Mouse (Mus musculus): ENCODE measurements around the gene Rps19. TPM values are rescaled to one million over a fixed set of nuclear protein-coding genes. Genes with fewer than 3 reads are reported as not detected.

Gene Rps19
- polyA plus RNA-seq, 1 experiment from 2014 or later: 1,190 TPM

DNA sequence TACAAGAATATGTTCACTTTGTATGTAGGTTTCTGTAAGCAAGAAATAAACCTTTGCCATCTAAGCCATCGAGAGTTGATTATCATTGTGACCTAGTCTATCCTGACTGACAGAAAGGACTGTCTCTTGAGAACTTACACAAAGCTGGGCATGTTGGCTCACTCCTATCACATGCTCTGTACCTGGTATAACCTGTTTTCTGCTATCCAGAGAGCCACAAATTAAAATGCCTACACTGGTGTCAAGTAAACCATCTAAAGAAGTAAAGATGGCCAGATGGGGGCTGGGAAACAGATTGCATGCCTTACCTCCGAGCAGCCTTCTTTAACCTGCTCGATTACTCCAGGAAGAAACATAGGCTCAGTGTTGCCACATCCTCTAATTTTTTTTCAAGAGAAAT, 6.6 kb upstream of the Rps19 start:
- no peak overlapping the region for H3K27ac ChIP-seq
- no peak for ATAC-seq (replicated peaks; ENCODE audit: insufficient number of reproducible peaks, insufficient read depth, low FRiP score, low read depth)
- H3K9me3 ChIP-seq (replicated peaks): no peaks in the 10 kb centered on the region
- H3K4me3 ChIP-seq: no peak overlapping the region
- H3K9ac ChIP-seq: no peak overlapping the region
- no peaks in the 10 kb centered on the region for H3K36me3 ChIP-seq
- H3K27me3 ChIP-seq: no peaks in the 10 kb centered on the region
- no peak overlapping the region for H3K4me2 ChIP-seq
- 71% methylated on average over 3 of the region's 3 CpGs for WGBS
- H3K4me1 ChIP-seq (replicated peaks): no peaks in the 10 kb centered on the region

DNA sequence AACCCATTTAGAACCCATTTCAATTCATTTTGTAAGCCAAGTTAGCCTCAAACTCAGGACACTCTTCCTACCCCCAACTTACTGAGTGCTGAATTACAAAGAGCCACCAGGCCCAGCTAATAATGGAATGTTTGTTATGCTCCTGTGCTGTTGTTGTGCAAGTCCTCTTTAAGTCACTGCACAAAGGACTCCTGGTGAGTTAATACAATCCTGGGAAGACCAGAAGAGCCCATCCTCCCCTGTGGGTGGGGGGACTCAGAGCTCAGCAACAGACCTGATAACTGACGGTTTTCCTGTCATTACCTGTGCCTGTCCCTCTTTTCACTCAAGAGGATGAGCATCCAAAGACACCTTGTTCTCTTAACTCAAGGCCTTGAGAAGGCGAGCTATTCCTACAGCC, 4.6 kb upstream of the Rps19 start:
- 0 out of 2 replicates have a peak, but pooled peaks cover 2% of the 10 kb centered on the region for H3K4me1 ChIP-seq (replicated peaks)
- 43% methylated on average over 2 of the region's 2 CpGs for WGBS
- H3K9me3 ChIP-seq (replicated peaks): no peaks in the 10 kb centered on the region
- no peak overlapping the region for H3K27ac ChIP-seq
- no peaks in the 10 kb centered on the region for H3K27me3 ChIP-seq
- H3K4me3 ChIP-seq: no peak overlapping the region
- no peak overlapping the region for H3K4me2 ChIP-seq
- ATAC-seq (replicated peaks; ENCODE audit: insufficient number of reproducible peaks, insufficient read depth, low FRiP score, low read depth): no peak
- no peaks in the 10 kb centered on the region for H3K36me3 ChIP-seq
- H3K9ac ChIP-seq: no peak overlapping the region

DNA sequence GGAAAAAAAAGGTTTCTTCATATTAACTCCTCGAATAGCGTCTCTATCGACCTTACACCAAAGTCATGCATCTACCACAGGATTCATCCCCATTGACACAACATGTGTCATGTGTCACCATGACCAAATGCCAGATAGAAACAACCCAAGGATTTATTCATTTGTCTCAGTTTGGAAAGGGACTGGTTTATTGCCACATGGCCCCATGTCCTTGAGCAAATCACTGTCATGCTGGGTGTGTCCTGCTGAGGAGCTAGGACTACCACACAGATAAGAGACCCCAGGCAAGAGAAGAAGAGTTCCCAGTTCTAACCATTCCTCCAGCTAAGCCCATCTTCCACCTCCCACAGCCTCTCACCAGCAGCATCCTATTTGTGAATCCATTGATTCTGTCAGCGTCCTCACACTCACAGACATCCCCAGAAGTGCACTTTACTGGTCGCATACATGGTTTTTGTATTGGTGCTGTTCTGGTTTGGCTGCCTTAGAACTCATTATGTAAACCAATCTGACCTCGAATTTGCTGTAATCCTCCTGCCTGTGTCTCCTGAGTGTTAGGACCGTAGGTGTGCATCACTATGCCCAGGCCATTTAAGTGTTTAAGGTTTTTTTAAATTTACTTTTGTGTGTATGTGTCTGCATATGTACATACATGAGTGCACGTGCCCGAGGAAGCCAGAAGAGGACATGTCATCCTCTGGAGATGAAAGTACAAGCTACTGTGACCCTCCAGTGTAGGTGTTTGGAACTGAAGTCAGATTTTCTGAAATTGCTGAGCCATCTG, 1.6 kb upstream of the Rps19 start:
- no peak for ATAC-seq (replicated peaks; ENCODE audit: insufficient number of reproducible peaks, insufficient read depth, low FRiP score, low read depth)
- H3K9me3 ChIP-seq (replicated peaks): no peaks in the 10 kb centered on the region
- no peak overlapping the region for H3K4me2 ChIP-seq
- H3K4me3 ChIP-seq: no peak overlapping the region
- 90% methylated on average over 9 of the region's 9 CpGs for WGBS
- H3K9ac ChIP-seq: no peak overlapping the region
- H3K36me3 ChIP-seq: peaks cover 20% of the 10 kb centered on the region
- H3K27ac ChIP-seq: no peak overlapping the region
- H3K4me1 ChIP-seq (replicated peaks): peaks cover 26% of the 10 kb centered on the region
- H3K27me3 ChIP-seq: no peaks in the 10 kb centered on the region

DNA sequence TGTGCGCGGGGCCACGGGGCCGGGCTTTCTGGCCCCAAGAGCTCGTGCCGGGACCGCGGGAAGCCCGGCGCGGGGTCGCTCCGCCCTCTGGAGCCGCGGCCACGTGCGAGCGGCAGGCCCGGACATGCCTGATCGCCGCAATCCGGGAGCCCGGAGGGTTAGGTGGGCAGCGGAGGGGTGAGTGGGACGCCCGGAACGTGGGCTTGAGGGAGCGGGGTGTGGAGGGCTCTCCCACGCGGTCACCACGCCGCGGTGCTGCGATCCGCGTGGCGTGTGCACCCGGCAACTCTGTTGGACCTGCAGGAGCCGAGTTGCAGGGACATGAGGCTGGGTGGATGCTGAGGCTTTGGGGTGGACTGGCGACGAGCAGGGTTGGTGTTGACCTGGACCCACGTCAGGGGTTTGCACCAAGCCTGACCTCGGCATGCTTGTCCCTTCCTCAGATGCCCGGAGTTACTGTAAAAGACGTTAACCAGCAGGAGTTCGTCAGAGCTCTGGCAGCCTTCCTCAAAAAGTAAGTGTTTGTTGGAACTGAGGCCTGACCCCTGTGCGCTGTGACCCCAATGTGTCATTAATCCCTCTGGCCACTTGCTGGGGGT, 621 bp downstream of the Rps19 start:
- under 1% methylated on average over 47 of the region's 47 CpGs for WGBS
- Histone ChIP-seq H3K9ac (peak overlapping the region; percentile 99), H3K4me1 (replicated peaks) (peaks cover 31% of the 10 kb centered on the region), H3K4me2 (peak overlapping the region; percentile 69), H3K27ac (peak overlapping the region; percentile 92), H3K4me3 (peak overlapping the region; percentile 87), H3K9me3 (replicated peaks) (no peaks in the 10 kb centered on the region), H3K27me3 (no peaks in the 10 kb centered on the region), H3K36me3 (peaks cover 42% of the 10 kb centered on the region)
- 0 out of 2 replicates have a peak, but pooled peaks have one; percentile 3 for ATAC-seq (replicated peaks; ENCODE audit: insufficient number of reproducible peaks, insufficient read depth, low FRiP score, low read depth)

DNA sequence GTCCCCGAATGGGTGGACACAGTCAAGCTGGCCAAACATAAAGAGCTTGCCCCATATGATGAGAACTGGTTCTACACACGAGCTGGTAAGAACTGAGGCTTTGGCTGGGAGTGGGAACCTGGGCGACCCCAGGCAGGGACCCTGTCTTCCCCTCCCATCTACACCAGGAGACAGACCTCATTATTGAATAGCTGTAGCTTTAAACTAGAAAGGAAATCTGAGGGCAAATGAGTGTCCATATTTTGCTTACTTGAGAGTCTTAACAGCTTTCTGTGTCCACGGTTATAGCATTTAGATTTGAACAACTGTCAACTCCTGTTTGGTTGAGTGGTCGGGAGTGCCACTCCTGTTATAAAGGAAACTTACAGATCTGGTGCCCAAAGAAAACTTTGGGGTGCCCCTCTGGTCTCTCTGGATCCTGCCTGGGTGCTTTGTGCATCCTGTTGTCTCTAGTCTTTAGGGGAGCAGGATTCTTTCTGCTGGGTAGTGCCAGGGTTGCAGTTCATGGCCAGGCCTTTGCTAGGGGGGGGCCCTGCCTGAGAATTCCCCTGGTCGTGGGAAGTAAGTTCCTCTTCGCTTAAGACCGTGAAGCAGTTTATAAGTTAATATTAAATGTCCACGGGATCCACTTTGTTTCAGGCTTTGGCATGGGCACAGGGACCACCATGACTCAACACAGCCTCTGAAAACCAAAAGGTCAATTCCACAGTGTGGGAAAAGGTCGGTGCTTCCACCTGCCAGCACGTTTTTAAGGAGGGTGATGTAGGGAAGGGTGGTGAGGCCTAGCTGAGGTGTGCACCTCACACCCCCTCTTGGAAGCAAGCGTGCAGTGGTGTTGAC, 1.5 kb downstream of the Rps19 start:
- Histone ChIP-seq H3K4me2 (peak overlapping the region; percentile 69), H3K9me3 (replicated peaks) (no peaks in the 10 kb centered on the region), H3K27ac (peak overlapping the region; percentile 37; the same call in 1 of the 2 replicates), H3K36me3 (peaks cover 47% of the 10 kb centered on the region), H3K27me3 (no peaks in the 10 kb centered on the region), H3K4me1 (replicated peaks) (peaks cover 31% of the 10 kb centered on the region), H3K9ac (peak overlapping the region; percentile 99), H3K4me3 (peak overlapping the region; percentile 87)
- no peak for ATAC-seq (replicated peaks; ENCODE audit: insufficient number of reproducible peaks, insufficient read depth, low FRiP score, low read depth)
- WGBS: 32% methylated on average over 12 of the region's 12 CpGs

DNA sequence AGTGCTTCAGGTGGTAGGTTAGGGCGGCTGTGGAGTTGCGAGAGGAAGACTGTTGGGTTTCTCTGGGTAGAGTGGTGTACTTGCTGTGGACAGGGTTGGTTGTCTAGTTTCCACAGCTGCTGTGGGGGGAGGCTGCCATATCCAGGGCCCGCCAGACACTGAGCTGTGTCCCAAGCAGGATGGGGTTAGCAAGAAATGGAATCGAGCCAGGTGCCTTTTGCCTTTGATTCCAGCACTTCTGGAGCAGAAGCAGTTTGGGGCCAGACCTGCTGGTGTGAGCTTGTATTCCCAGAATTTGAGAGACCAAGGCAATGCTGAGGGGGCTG, 2.1 kb downstream of the Rps19 start:
- Histone ChIP-seq H3K9me3 (replicated peaks) (no peaks in the 10 kb centered on the region), H3K27ac (no peak overlapping the region), H3K36me3 (peaks cover 47% of the 10 kb centered on the region), H3K27me3 (no peaks in the 10 kb centered on the region), H3K4me1 (replicated peaks) (peaks cover 31% of the 10 kb centered on the region), H3K4me2 (peak overlapping the region; percentile 69), H3K4me3 (peak overlapping the region; percentile 87), H3K9ac (peak overlapping the region; percentile 99)
- ATAC-seq (replicated peaks; ENCODE audit: insufficient number of reproducible peaks, insufficient read depth, low FRiP score, low read depth): no peak
- 44% methylated on average over 4 of the region's 4 CpGs for WGBS

DNA sequence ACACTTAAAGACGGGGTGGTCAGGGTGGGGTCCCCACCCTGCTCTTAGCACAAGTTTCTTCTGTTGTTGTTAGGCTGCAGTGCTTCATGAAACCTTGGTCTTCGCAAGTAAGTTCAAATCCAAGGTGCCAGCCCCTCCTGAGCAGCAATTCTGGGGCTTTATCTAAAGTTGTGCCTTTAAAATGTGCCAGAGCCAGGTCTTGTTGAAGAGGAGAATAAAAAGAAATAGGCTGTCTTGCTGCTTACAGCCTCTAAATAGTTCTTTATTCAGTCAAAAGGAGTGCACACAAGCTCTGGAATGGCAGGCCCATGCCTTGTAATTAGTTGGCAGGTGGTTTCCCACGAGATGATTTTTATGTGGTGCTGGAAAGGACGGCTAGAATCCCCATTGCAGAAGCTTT, 2.9 kb downstream of the Rps19 start:
- peaks cover 31% of the 10 kb centered on the region for H3K4me1 ChIP-seq (replicated peaks)
- 0 out of 2 replicates have a peak overlapping the region, but pooled peaks have one; percentile 4 for H3K27ac ChIP-seq
- H3K4me3 ChIP-seq: 0 out of 2 replicates have a peak overlapping the region, but pooled peaks have one; percentile 87
- no peaks in the 10 kb centered on the region for H3K9me3 ChIP-seq (replicated peaks)
- WGBS: 72% methylated on average over 4 of the region's 4 CpGs
- no peak for ATAC-seq (replicated peaks; ENCODE audit: insufficient number of reproducible peaks, insufficient read depth, low FRiP score, low read depth)
- H3K36me3 ChIP-seq: peaks cover 47% of the 10 kb centered on the region
- H3K9ac ChIP-seq: peak overlapping the region; percentile 99; the same call in 1 of the 2 replicates
- no peaks in the 10 kb centered on the region for H3K27me3 ChIP-seq
- peak overlapping the region; percentile 69; the same call in 1 of the 2 replicates for H3K4me2 ChIP-seq

DNA sequence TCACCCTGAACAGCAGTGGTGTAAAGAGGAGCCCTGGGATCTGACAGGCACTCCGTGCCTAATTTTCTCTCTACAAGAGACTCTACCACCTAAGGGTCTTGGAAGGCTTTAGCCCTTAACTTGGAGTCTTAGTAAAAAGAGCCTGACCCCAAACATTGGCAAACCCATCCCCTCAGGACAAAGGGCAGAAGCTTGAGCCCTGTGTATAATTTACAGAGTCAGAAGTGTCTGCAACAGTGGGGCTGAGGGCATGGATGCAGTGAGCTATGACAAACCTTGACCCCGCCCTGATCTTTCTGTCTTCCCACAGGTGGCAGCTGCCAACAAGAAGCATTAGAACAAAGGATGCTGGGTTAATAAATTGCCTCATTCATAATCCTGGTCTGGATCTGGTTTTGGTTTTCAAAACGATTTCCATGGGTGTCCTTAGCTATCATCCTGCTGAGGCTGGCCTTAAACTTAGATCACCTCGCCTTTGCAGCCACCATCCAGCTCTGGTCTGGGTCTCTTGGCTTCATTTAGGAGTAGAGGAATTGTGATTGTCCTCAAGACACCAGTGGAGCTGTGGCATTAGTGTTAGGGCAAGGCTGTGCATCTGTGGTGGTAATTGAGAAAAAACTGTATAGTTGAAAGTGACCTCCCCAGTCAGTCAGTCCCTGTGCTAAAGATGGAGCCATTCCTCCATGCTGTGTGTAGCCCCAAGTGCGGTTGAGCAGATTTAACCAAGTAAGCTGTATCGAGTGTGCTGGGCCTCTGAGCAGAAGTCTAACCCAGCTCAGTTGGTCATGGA, 5.5 kb downstream of the Rps19 start:
- Histone ChIP-seq H3K36me3 (peaks cover 47% of the 10 kb centered on the region), H3K27me3 (no peaks in the 10 kb centered on the region), H3K4me2 (no peak overlapping the region), H3K4me1 (replicated peaks) (peaks cover 28% of the 10 kb centered on the region), H3K9ac (no peak overlapping the region), H3K27ac (peak overlapping the region; percentile 40; the same call in 1 of the 2 replicates), H3K9me3 (replicated peaks) (no peaks in the 10 kb centered on the region), H3K4me3 (no peak overlapping the region)
- ATAC-seq (replicated peaks; ENCODE audit: insufficient number of reproducible peaks, insufficient read depth, low FRiP score, low read depth): no peak
- WGBS: 80% methylated on average over 6 of the region's 6 CpGs

DNA sequence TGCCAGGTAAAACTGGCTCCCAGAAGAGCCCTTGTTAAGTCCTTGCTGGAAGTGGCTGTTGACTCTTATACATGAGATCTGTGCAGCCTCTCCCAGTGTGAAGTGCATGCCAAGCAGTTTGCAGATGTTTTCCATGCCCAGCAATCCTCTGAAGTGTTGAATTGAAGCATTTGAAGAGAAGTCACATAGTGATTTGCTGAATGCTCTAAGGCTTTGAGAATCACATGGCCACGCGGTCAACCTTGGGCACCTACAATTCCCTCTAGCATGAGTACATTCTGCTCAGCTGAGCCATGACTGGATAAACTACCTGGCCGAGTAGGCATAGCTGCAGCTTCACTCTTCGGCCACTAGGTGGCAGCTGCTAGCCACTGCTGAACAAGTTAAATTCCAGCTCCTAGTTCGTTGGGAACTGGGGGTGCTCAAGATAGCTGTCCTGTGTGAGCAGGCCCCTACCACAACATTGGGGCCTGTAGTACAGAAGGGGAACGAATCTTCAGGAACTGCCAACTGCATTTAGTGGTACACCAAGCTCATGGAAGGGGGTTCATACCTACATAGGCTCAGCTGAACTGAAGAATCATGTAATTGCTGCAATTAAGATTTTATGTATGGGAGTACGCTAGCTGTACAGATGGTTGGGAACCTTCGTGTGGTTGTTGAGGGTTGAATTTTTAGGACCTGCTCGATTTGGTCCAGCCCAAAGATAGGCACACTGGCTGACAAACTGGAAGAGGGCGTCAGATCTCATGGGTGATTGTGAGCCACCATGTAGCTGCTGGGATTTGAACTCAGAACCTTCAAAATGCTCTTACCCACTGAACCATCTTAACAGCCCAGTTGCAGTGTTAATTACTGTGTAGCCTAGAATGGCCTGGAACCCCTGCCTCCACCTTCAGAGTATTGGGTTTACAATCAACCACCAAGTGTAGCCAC, 6.4 kb downstream of the Rps19 start:
- peak overlapping the region; percentile 40; the same call in 1 of the 2 replicates for H3K27ac ChIP-seq
- H3K36me3 ChIP-seq: peaks cover 47% of the 10 kb centered on the region

More for the DNA sequence above, 6.4 kb downstream of the Rps19 start:
- Histone ChIP-seq H3K4me1 (replicated peaks) (peaks cover 25% of the 10 kb centered on the region), H3K4me2 (no peak overlapping the region), H3K4me3 (no peak overlapping the region), H3K9ac (no peak overlapping the region), H3K27me3 (no peaks in the 10 kb centered on the region), H3K9me3 (replicated peaks) (no peaks in the 10 kb centered on the region)
- peak; percentile 69 for ATAC-seq (replicated peaks; ENCODE audit: insufficient number of reproducible peaks, insufficient read depth, low FRiP score, low read depth)
- 26% methylated on average over 10 of the region's 10 CpGs for WGBS
